Mouse (Mus musculus) hindbrain, embryonic 16.5 days (tissue): ENCODE data around the gene Mecr. TPM values are rescaled to one million over a fixed set of nuclear protein-coding genes. Genes with fewer than 3 reads are reported as not detected.
A peak's percentile ranks its signal among the peaks of the same experiment; 100 is the strongest.

ENCODE experiments used
- ATAC-seq: fragments of 200-750 bp; cut with Nextera tagmentation; 2 replicates; pipeline ENCODE4 v1.8.0; 2017; ENCODE audit warnings: moderate TSS enrichment, moderate library complexity
- H3K27ac ChIP-seq: fragments of 300-500 bp; sonication (generic); 2 replicates; pipeline ENCODE4 v1.5.1; 2014; ENCODE audit warnings: low read depth, mild to moderate bottlenecking, control low read depth, low read length, moderate library complexity
- H3K27me3 ChIP-seq: fragments of 300-500 bp; sonication (generic); replicated peaks from 2 replicates; pipeline ENCODE4 v1.6.1; 2014; ENCODE audit warnings: low read length; ENCODE audit not compliant: control insufficient read depth, insufficient read depth
- H3K36me3 ChIP-seq: fragments of 300-500 bp; sonication (generic); 2 replicates; pipeline ENCODE4 v1.6.1; 2014; ENCODE audit warnings: mild to moderate bottlenecking, low read length, moderate library complexity, mixed read lengths; ENCODE audit not compliant: control insufficient read depth, insufficient read depth
- H3K4me1 ChIP-seq: fragments of 300-500 bp; sonication (generic); 2 replicates; pipeline ENCODE4 v1.6.1; 2014; ENCODE audit warnings: low read depth, low read length; ENCODE audit not compliant: control insufficient read depth, insufficient read depth
- H3K4me2 ChIP-seq: fragments of 300-500 bp; sonication (generic); 2 replicates; pipeline ENCODE4 v1.6.1; 2014; ENCODE audit warnings: mild to moderate bottlenecking, low read length, control low read depth, moderate library complexity
- H3K4me3 ChIP-seq: fragments of 300-500 bp; sonication (generic); 2 replicates; pipeline ENCODE4 v1.5.1; 2014; ENCODE audit warnings: mild to moderate bottlenecking, low read length, control low read depth, moderate library complexity
- H3K9ac ChIP-seq: fragments of 300-500 bp; sonication (generic); 2 replicates; pipeline ENCODE4 v1.6.1; 2014; ENCODE audit warnings: low read depth, mild to moderate bottlenecking, control low read depth, low read length, moderate library complexity
- H3K9me3 ChIP-seq: fragments of 300-500 bp; sonication (generic); 2 replicates; pipeline ENCODE4 v1.6.1; 2014; ENCODE audit warnings: mild to moderate bottlenecking, low read length, moderate library complexity; ENCODE audit not compliant: control insufficient read depth
- WGBS: fragments of 180-500 bp; shearing (Covaris S2); extraction: QIAGEN DNeasy Blood & Tissue Kit; methylation state at CpG from one replicate; pipeline ENCODE4 v1.1.7; 2014; 5-methylcytosine and 5-hydroxymethylcytosine counted together
- polyA plus RNA-seq: library from polyadenylated mRNA; unstranded; fragments of >200 nt; fragmentation: Nextera tagmentation; extraction: Ambion mirVana; gene quantifications from 2 replicates; pipeline ENCODE4 v1.2.1, GENCODE M21; 2015

The Mecr gene
- polyA plus RNA-seq, 1 experiment from 2014 or later: 41.1 TPM

DNA sequence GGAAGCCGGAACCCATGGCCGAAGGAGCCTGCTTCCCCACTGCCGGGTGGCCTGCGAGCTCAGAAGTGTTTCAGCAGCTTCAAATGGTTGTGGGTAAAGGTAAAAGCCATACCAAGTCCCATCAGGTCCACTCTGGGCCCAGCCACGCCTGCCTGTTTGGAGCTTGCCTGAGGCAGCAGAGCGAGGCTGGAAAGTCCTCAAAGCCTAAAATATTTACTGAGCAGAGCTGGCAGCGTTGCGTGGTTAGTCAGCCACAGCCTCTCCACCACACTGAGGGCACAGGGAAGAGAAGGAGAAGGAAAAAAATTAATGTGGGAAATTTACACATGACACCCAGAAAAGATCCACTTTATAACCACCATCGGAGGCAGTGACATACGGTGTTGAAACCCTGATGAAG lies 70.3 kb downstream of the Mecr start:
- H3K9ac ChIP-seq: no peak overlapping the region
- peaks cover 24% of the 10 kb centered on the region for H3K27me3 ChIP-seq
- no peak for ATAC-seq
- H3K27ac ChIP-seq: no peak overlapping the region
- H3K4me3 ChIP-seq: no peak overlapping the region
- 55% methylated on average over 10 of the region's 10 CpGs for WGBS
- peaks cover 16% of the 10 kb centered on the region for H3K4me1 ChIP-seq
- H3K9me3 ChIP-seq: no peaks in the 10 kb centered on the region
- no peaks in the 10 kb centered on the region for H3K36me3 ChIP-seq
- H3K4me2 ChIP-seq: no peak overlapping the region

DNA sequence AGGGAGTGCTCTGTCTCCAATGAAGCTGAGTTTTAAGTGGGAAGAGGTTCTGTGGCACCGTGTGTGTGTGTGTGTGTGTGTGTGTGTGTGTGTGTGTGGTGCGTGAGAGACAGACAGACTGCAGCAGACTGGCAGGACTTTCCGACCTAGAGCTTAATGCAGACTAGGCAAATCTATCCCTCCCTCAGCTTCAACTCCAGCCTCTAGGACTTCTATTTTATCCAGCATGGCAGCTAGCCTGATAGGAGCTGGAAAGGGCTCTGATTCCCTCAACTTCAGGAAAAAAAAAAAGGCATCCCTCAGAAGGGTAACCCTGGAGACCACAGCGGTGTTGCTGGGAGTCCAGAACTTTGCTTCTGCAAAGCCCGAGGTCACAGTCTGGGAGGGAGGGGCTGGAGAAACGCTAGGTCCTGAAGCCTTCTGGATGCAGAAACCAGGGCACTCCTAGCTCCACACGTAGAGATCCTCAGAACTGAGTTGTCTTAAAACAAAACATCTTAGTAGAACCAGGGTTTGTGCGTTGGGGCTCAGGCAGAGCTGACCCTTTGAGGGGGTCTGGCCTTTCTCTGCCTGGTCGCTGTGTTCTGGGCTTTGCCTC lies 70.9 kb downstream of the Mecr start:
- Histone ChIP-seq H3K4me2 (no peak overlapping the region), H3K27me3 (peaks cover 30% of the 10 kb centered on the region)

DNA sequence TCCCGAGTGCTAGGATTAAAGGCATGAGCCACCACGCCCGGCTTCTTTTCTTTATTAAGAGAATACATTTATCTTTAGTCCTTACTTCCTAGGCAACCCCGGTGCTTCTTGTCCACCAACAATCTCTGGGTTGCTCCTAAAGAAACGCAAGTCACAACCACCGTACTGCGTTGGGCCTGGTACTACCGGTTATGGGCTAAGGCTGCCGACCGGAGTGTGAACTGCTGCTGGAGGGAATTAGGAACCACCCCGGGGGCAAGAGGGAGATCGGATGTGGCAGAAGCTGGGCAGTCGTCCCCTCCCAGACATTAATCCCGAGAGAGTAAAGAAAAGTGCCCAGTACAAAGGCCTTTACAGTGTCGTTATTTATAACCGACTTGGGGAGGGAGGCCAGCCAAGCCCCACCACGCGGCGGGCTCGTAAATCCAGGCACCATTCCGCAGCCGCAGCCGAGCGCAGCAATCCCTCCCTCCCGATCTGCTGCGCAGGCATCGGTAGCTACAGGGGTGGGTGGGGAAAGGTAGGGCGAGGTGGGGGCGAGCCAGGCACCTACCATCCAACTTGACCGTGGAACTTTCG lies 71.7 kb downstream of the Mecr start:
- Histone ChIP-seq H3K4me1 (peaks cover 16% of the 10 kb centered on the region), H3K27ac (no peak overlapping the region), H3K36me3 (no peaks in the 10 kb centered on the region), H3K27me3 (peaks cover 37% of the 10 kb centered on the region), H3K9ac (no peak overlapping the region; the same call in 1 of the 2 replicates), H3K4me2 (peak overlapping the region; percentile 54), H3K9me3 (no peaks in the 10 kb centered on the region), H3K4me3 (peak overlapping the region; percentile 24)
- ATAC-seq: no peak; the same call in 1 of the 2 replicates
- WGBS: 2% methylated on average over 29 of the region's 31 CpGs

More for the DNA sequence above, 70.9 kb downstream of the Mecr start:
- no peak for ATAC-seq
- Histone ChIP-seq H3K9me3 (no peaks in the 10 kb centered on the region), H3K9ac (no peak overlapping the region), H3K36me3 (no peaks in the 10 kb centered on the region), H3K4me3 (no peak overlapping the region), H3K27ac (no peak overlapping the region), H3K4me1 (peaks cover 16% of the 10 kb centered on the region)
- WGBS: 7% methylated on average over 9 of the region's 9 CpGs

DNA sequence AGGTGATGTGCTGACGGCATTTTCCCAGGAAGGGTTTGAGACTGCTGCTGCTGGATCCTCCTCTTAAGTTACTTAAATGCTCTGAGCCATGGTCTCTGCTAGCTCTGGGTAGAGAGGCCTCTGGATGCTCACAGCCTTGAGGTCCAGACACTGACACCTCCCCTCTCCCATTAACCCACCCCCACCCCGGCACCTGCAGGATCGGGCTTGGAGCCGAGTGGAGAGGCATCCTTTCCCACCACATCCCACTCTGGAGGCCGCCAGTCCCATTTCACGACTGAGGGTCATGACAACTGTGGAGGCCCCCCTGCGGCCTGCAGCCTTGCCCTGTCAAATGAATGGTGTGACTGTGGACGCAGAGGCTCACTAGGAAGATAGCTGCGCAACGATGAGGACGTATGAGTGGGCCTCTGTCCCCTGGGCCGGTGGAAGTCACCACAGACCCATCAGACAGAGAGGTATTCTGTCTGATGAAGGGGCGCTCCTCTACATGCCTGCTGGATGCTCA lies 72.6 kb downstream of the Mecr start:
- Histone ChIP-seq H3K9me3 (no peaks in the 10 kb centered on the region), H3K27ac (no peak overlapping the region), H3K36me3 (no peaks in the 10 kb centered on the region), H3K9ac (0 out of 2 replicates have a peak overlapping the region, but pooled peaks have one; percentile 16), H3K4me2 (no peak overlapping the region), H3K27me3 (peaks cover 46% of the 10 kb centered on the region), H3K4me1 (peaks cover 17% of the 10 kb centered on the region), H3K4me3 (no peak overlapping the region)
- 24% methylated on average over 13 of the region's 13 CpGs for WGBS
- ATAC-seq: no peak

DNA sequence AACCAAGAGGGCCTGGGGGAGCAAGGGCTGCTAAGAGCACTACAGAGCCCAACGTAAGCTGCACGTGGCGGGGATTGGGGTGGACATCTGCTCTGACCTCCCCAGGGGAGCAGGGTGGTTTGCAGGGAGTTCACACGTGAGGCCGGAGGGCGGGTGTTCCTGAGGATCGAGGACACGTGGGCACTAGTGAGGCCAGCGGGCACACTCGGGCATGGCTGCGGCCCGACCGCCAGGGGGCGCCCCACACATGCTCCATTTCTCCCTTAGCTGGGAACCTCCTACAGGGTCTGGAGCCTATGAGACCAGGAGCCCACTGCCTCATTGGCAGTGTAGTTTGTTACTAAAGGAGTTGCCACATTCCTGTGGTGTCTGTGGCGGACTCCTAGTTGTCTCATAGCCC lies 73.2 kb downstream of the Mecr start:
- H3K4me2 ChIP-seq: no peak overlapping the region
- H3K4me3 ChIP-seq: no peak overlapping the region
- WGBS: 7% methylated on average over 15 of the region's 15 CpGs
- peaks cover 50% of the 10 kb centered on the region for H3K27me3 ChIP-seq
- H3K9ac ChIP-seq: no peak overlapping the region
- H3K9me3 ChIP-seq: no peaks in the 10 kb centered on the region
- no peak for ATAC-seq
- H3K27ac ChIP-seq: no peak overlapping the region
- no peaks in the 10 kb centered on the region for H3K36me3 ChIP-seq
- H3K4me1 ChIP-seq: peaks cover 22% of the 10 kb centered on the region

DNA sequence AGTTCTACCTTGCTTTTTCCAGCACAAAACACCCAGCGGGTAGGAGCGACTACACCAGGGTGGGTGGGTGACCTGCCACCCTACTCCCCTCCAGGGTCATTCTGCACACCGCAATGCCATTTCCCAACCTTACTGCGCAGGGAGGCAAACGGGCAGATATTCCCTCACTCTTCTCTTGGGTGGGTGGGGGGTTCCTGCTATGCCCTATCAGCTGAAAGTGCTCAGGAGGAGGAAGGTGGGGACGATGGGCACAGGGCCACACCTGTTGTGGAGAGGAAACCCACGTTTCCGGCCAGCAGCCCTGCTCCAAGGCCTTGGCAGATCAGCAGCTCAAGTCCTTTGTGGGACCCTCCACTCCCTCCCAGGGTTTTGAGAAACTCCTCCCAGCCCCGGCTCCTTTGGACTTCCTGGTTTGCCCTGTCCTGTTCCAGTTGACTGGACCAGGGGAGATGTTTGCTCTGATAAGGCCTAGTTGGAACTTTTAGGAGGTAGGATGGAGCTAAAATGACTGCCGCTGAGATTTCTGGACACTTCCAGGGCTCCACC lies 73.8 kb downstream of the Mecr start:
- no peak overlapping the region for H3K9ac ChIP-seq
- WGBS: 78% methylated on average over 10 of the region's 10 CpGs
- no peaks in the 10 kb centered on the region for H3K9me3 ChIP-seq
- ATAC-seq: no peak
- no peak overlapping the region for H3K4me3 ChIP-seq
- H3K4me2 ChIP-seq: no peak overlapping the region
- no peak overlapping the region for H3K27ac ChIP-seq
- H3K27me3 ChIP-seq: peaks cover 55% of the 10 kb centered on the region
- peaks cover 29% of the 10 kb centered on the region for H3K4me1 ChIP-seq
- H3K36me3 ChIP-seq: no peaks in the 10 kb centered on the region

Other genes with a start within 250 kb of the Mecr start
- gene Ptpru, start 5.2 kb upstream of the Mecr start, polyA plus RNA-seq: 25.0 and 25.2 TPM in 2 replicates
- gene Srsf4, start 30.1 kb downstream of the Mecr start, polyA plus RNA-seq: 86.6 and 94.4 TPM in 2 replicates
- gene Tmem200b, start 78.3 kb downstream of the Mecr start, polyA plus RNA-seq: 0.34 TPM in 1 of 2 replicates, not detected in the other
- gene Gm10300, start 231.2 kb downstream of the Mecr start, polyA plus RNA-seq: 0.09 TPM in 1 of 2 replicates, not detected in the other
- 43.1 and 60.9 TPM in 2 replicates for gene Epb41, start 231.9 kb downstream of the Mecr start, polyA plus RNA-seq